ENCODE assay signal across 8 mouse cellular contexts in genomic region chr2:91101124-91101740, GRCm38 (mm10). TPM values are rescaled to one million over a fixed set of nuclear protein-coding genes. Genes with fewer than 3 reads are reported as not detected.
A peak's percentile ranks its signal among the peaks of the same experiment; 100 is the strongest.
DNase-seq lines count a peak whose midpoint lies in the region; ATAC-seq and TF ChIP-seq lines count a peak whose summit lies in the region.

No protein-coding gene starts in this region.

- no peak for TF ChIP-seq POLR2A in heart, adult 2 months (IDR thresholded peaks at IDR 0.05; ENCODE audit: insufficient read depth, low read depth, low read length)
- TF ChIP-seq POLR2A in kidney, adult 2 months (IDR thresholded peaks at IDR 0.05; ENCODE audit: low read depth, low read length) = no peak

- TF ChIP-seq CTCF in heart, adult 2 months (IDR thresholded peaks at IDR 0.05) = peak; percentile 94
- peak; percentile 96 for TF ChIP-seq CTCF in kidney, adult 2 months (conservative IDR thresholded peaks at IDR 0.05; ENCODE audit: insufficient read depth, insufficient read length, low read depth, low read length)

- no peak overlapping the region for H3K27ac ChIP-seq in embryonic facial prominence, embryonic 12.5 days
- no peak overlapping the region for H3K27ac ChIP-seq in heart, adult 2 months
- no peak overlapping the region for H3K27ac ChIP-seq in kidney, adult 2 months (ENCODE audit: insufficient read depth, low read depth, low read length)
- H3K27ac ChIP-seq in limb, embryonic 12.5 days = no peak overlapping the region
- no peak overlapping the region for H3K27ac ChIP-seq in midbrain, embryonic 14.5 days (replicated peaks; ENCODE audit: low read depth, low read length)

- H3K36me3 ChIP-seq in embryonic facial prominence, embryonic 12.5 days = no peaks in the 10 kb centered on the region
- H3K36me3 ChIP-seq in heart, adult 2 months (ENCODE audit: control insufficient read depth, insufficient read depth, low read length) = no peaks in the 10 kb centered on the region
- no peaks in the 10 kb centered on the region for H3K36me3 ChIP-seq in kidney, adult 2 months (ENCODE audit: control insufficient read depth, insufficient read depth, low read length)
- no peaks in the 10 kb centered on the region for H3K36me3 ChIP-seq in limb, embryonic 12.5 days
- H3K36me3 ChIP-seq in midbrain, embryonic 14.5 days (ENCODE audit: control insufficient read depth, insufficient read depth, low read length) = no peaks in the 10 kb centered on the region

- no peaks in the 10 kb centered on the region for H3K4me1 ChIP-seq in embryonic facial prominence, embryonic 12.5 days
- no peaks in the 10 kb centered on the region for H3K4me1 ChIP-seq in heart, adult 2 months (ENCODE audit: control insufficient read depth, insufficient read depth, low read length)
- no peaks in the 10 kb centered on the region for H3K4me1 ChIP-seq in kidney, adult 2 months (ENCODE audit: control insufficient read depth, insufficient read depth, low read length)
- no peaks in the 10 kb centered on the region for H3K4me1 ChIP-seq in limb, embryonic 12.5 days (replicated peaks)
- H3K4me1 ChIP-seq in midbrain, embryonic 14.5 days (ENCODE audit: control insufficient read depth, insufficient read depth, low read length) = no peaks in the 10 kb centered on the region

- no peaks in the 10 kb centered on the region for H3K79me2 ChIP-seq in heart, adult 2 months (replicated peaks; ENCODE audit: control insufficient read depth, insufficient read depth, low read length)

- no peaks in the 10 kb centered on the region for H3K9me3 ChIP-seq in embryonic facial prominence, embryonic 12.5 days
- H3K9me3 ChIP-seq in limb, embryonic 12.5 days = no peaks in the 10 kb centered on the region
- no peaks in the 10 kb centered on the region for H3K9me3 ChIP-seq in midbrain, embryonic 14.5 days (ENCODE audit: control insufficient read depth, low read length)

- peak; percentile 85 for TF ChIP-seq EP300 in heart, adult 2 months (IDR thresholded peaks at IDR 0.05; ENCODE audit: insufficient read depth, low read depth, low read length)

- no peak overlapping the region for H3K9ac ChIP-seq in embryonic facial prominence, embryonic 12.5 days
- no peak overlapping the region for H3K9ac ChIP-seq in heart, adult 2 months (ENCODE audit: low read depth, low read length)
- H3K9ac ChIP-seq in limb, embryonic 12.5 days (replicated peaks) = no peak overlapping the region
- no peak overlapping the region for H3K9ac ChIP-seq in midbrain, embryonic 14.5 days (replicated peaks; ENCODE audit: low read length)

- no peak overlapping the region for H3K4me3 ChIP-seq in embryonic facial prominence, embryonic 12.5 days
- H3K4me3 ChIP-seq in heart, adult 2 months = no peak overlapping the region
- H3K4me3 ChIP-seq in kidney, adult 2 months (ENCODE audit: insufficient read depth, low read depth, low read length) = no peak overlapping the region
- H3K4me3 ChIP-seq in limb, embryonic 12.5 days (replicated peaks) = no peak overlapping the region
- no peak overlapping the region for H3K4me3 ChIP-seq in midbrain, embryonic 14.5 days (replicated peaks; ENCODE audit: low read depth, low read length)

- no peaks in the 10 kb centered on the region for H3K27me3 ChIP-seq in embryonic facial prominence, embryonic 12.5 days
- no peaks in the 10 kb centered on the region; the same call in 1 of the 2 replicates for H3K27me3 ChIP-seq in heart, adult 2 months (ENCODE audit: control insufficient read depth, insufficient read depth, low read length)
- H3K27me3 ChIP-seq in kidney, adult 2 months (replicated peaks; ENCODE audit: control insufficient read depth, insufficient read depth, low read length) = no peaks in the 10 kb centered on the region
- H3K27me3 ChIP-seq in limb, embryonic 12.5 days = peaks cover 3% of the 10 kb centered on the region; the same call in 1 of the 2 replicates
- H3K27me3 ChIP-seq in midbrain, embryonic 14.5 days (ENCODE audit: control insufficient read depth, insufficient read depth, low read length) = no peaks in the 10 kb centered on the region

- 11% methylated on average over 7 of the region's 7 CpGs for WGBS in embryonic facial prominence, embryonic 12.5 days
- WGBS in heart, adult 2 months = 2% methylated on average over 7 of the region's 7 CpGs
- WGBS in kidney, adult 2 months = 5% methylated on average over 7 of the region's 7 CpGs
- WGBS in limb, embryonic 12.5 days = 19% methylated on average over 7 of the region's 7 CpGs
- WGBS in midbrain, embryonic 14.5 days = 12% methylated on average over 7 of the region's 7 CpGs

- H3K4me2 ChIP-seq in embryonic facial prominence, embryonic 12.5 days (replicated peaks) = no peak overlapping the region
- no peak overlapping the region for H3K4me2 ChIP-seq in limb, embryonic 12.5 days
- H3K4me2 ChIP-seq in midbrain, embryonic 14.5 days (ENCODE audit: low read length) = no peak overlapping the region; the same call in 1 of the 2 replicates

- DNase-seq in 3134 (ENCODE audit: extremely low read depth, insufficient read length, low spot score) = peak; percentile 42
- peak; percentile 95 for DNase-seq in adrenal gland, postnatal 25 days
- DNase-seq in heart, adult 2 months = peak; percentile 85 to 91
- DNase-seq in kidney, adult 2 months = peak; percentile 91
- peak; percentile 96 for DNase-seq in midbrain, embryonic 14.5 days
- peak; percentile 78 to 93 for DNase-seq in spleen, adult 18-20 months

- intact Hi-C loops in heart, adult 2 months (cut with DNase I) = loop anchor here (1.0 to 5.0 kb wide), 4 partner anchors 31 to 235 kb away; partner anchors contain the start of genes Celf1 and Slc39a13

- peak; percentile 77 for ATAC-seq in embryonic facial prominence, embryonic 12.5 days (ENCODE audit: insufficient number of reproducible peaks, insufficient read depth, low FRiP score, low TSS enrichment)
- ATAC-seq in limb, embryonic 12.5 days (ENCODE audit: insufficient number of reproducible peaks, insufficient read depth, low FRiP score, low TSS enrichment, low read depth) = peak; percentile 84; the same call in 1 of the 2 replicates
- ATAC-seq in midbrain, embryonic 14.5 days (ENCODE audit: low FRiP score, low TSS enrichment) = peak; percentile 81; the same call in 1 of the 2 replicates

RNA-seq across cellular contexts. Expression of gene Mybpc3, which starts 16.7 kb away (rescaled TPM):
- total RNA-seq in adrenal gland, postnatal 25 days (2021) = not detected in 2 replicates
- polyA plus RNA-seq in embryonic facial prominence, embryonic 12.5 days (2016; fragmentation: Nextera tagmentation; extraction: Ambion mirVana) = 0.09 and 0.31 TPM in 2 replicates
- total RNA-seq in heart, adult 2 months (2021) = 1,000 to 10,000 TPM; 1,229 to 1,417 TPM
- 1,378 and 1,771 TPM in 2 replicates for polyA plus RNA-seq in heart, adult 2 months (2012; rRNA removed)
- 0.14 and 0.24 TPM in 2 replicates for polyA plus RNA-seq in kidney, adult 2 months (2012; rRNA removed)
- polyA plus RNA-seq in limb, embryonic 12.5 days (2016; fragmentation: Nextera tagmentation; extraction: Ambion mirVana) = 0.09 and 0.12 TPM in 2 replicates
- polyA plus RNA-seq in midbrain, embryonic 14.5 days (2014; fragmentation: Nextera tagmentation; extraction: Ambion mirVana) = not detected in 2 replicates

RNA-seq across cellular contexts. Expression of gene Spi1, which starts 19.0 kb away (rescaled TPM):
- 3.0 and 3.3 TPM in 2 replicates for total RNA-seq in adrenal gland, postnatal 25 days (2021)
- 4.0 and 4.9 TPM in 2 replicates for polyA plus RNA-seq in embryonic facial prominence, embryonic 12.5 days (2016; fragmentation: Nextera tagmentation; extraction: Ambion mirVana)
- total RNA-seq in heart, adult 2 months (2021) = 1 to 10 TPM; 3.7 to 6.2 TPM
- polyA plus RNA-seq in heart, adult 2 months (2012; rRNA removed) = 10.2 and 17.2 TPM in 2 replicates
- 12.9 and 17.4 TPM in 2 replicates for polyA plus RNA-seq in kidney, adult 2 months (2012; rRNA removed)
- 2.8 and 3.3 TPM in 2 replicates for polyA plus RNA-seq in limb, embryonic 12.5 days (2016; fragmentation: Nextera tagmentation; extraction: Ambion mirVana)
- 1.2 and 2.4 TPM in 2 replicates for polyA plus RNA-seq in midbrain, embryonic 14.5 days (2014; fragmentation: Nextera tagmentation; extraction: Ambion mirVana)

RNA-seq across cellular contexts. Expression of gene Slc39a13, which starts 31.0 kb away (rescaled TPM):
- total RNA-seq in adrenal gland, postnatal 25 days (2021) = 31.2 and 32.7 TPM in 2 replicates
- 41.9 and 44.9 TPM in 2 replicates for polyA plus RNA-seq in embryonic facial prominence, embryonic 12.5 days (2016; fragmentation: Nextera tagmentation; extraction: Ambion mirVana)
- 10 to 100 TPM; 21.1 to 22.3 TPM for total RNA-seq in heart, adult 2 months (2021)
- 57.3 and 58.6 TPM in 2 replicates for polyA plus RNA-seq in heart, adult 2 months (2012; rRNA removed)
- polyA plus RNA-seq in kidney, adult 2 months (2012; rRNA removed) = 87.2 and 103 TPM in 2 replicates
- 45.2 and 49.0 TPM in 2 replicates for polyA plus RNA-seq in limb, embryonic 12.5 days (2016; fragmentation: Nextera tagmentation; extraction: Ambion mirVana)
- polyA plus RNA-seq in midbrain, embryonic 14.5 days (2014; fragmentation: Nextera tagmentation; extraction: Ambion mirVana) = 21.9 and 26.7 TPM in 2 replicates

RNA-seq across cellular contexts. Expression of gene Psmc3, which starts 47.4 kb away (rescaled TPM):
- 203 and 258 TPM in 2 replicates for total RNA-seq in adrenal gland, postnatal 25 days (2021)
- 307 and 326 TPM in 2 replicates for polyA plus RNA-seq in embryonic facial prominence, embryonic 12.5 days (2016; fragmentation: Nextera tagmentation; extraction: Ambion mirVana)
- total RNA-seq in heart, adult 2 months (2021) = 100 to 1,000 TPM; 216 to 252 TPM
- 112 and 141 TPM in 2 replicates for polyA plus RNA-seq in heart, adult 2 months (2012; rRNA removed)
- polyA plus RNA-seq in kidney, adult 2 months (2012; rRNA removed) = 114 and 127 TPM in 2 replicates
- polyA plus RNA-seq in limb, embryonic 12.5 days (2016; fragmentation: Nextera tagmentation; extraction: Ambion mirVana) = 350 and 352 TPM in 2 replicates
- 232 and 271 TPM in 2 replicates for polyA plus RNA-seq in midbrain, embryonic 14.5 days (2014; fragmentation: Nextera tagmentation; extraction: Ambion mirVana)

Comparison
In these comparisons a context has a peak if more than half of its experiments do, and no peak if none do; other contexts are left out.
1. DNase-seq: peak in every context shown above with its lines; median percentile 96 in midbrain, embryonic 14.5 days; 95 in adrenal gland, postnatal 25 days; 91 in kidney, adult 2 months; 88 in heart, adult 2 months; 86 in spleen, adult 18-20 months; 42 in 3134.
2. RNA of gene Mybpc3, which starts 16.7 kb away (polyA plus RNA-seq): 1,378 to 1,771 TPM in heart, adult 2 months; 0.14 to 0.24 TPM in kidney, adult 2 months, 0.09 to 0.31 TPM in embryonic facial prominence, embryonic 12.5 days, 0.09 to 0.12 TPM in limb, embryonic 12.5 days and not detected in midbrain, embryonic 14.5 days; every median in the first group is over 1,000 times any median in the second.
3. Peak in every context shown above with its lines, with median percentiles within 50 percentile points of each other: ATAC-seq.